Mouse (Mus musculus) midbrain, embryonic 15.5 days (tissue): ENCODE data around the gene Pkdrej. TPM values are rescaled to one million over a fixed set of nuclear protein-coding genes. Genes with fewer than 3 reads are reported as not detected.
A peak's percentile ranks its signal among the peaks of the same experiment; 100 is the strongest.

Source experiments
- ATAC-seq: fragments of 200-750 bp; cut with Nextera tagmentation; replicated peaks from 2 replicates; pipeline ENCODE4 v1.8.0; 2017; ENCODE audit warnings: moderate TSS enrichment
- H3K27ac ChIP-seq: fragments of 300-500 bp; sonication (generic); 2 replicates; pipeline ENCODE4 v1.5.1; 2015; ENCODE audit warnings: mild to moderate bottlenecking, inconsistent platforms
- H3K27me3 ChIP-seq: fragments of 300-500 bp; sonication (generic); replicated peaks from 2 replicates; pipeline ENCODE4 v1.6.1; 2015; ENCODE audit warnings: inconsistent platforms
- H3K36me3 ChIP-seq: fragments of 300-500 bp; sonication (generic); replicated peaks from 2 replicates; pipeline ENCODE4 v1.6.1; 2015; ENCODE audit warnings: inconsistent platforms
- H3K4me1 ChIP-seq: fragments of 300-500 bp; sonication (generic); 2 replicates; pipeline ENCODE4 v1.6.1; 2015; ENCODE audit warnings: inconsistent platforms
- H3K4me2 ChIP-seq: fragments of 300-500 bp; sonication (generic); 2 replicates; pipeline ENCODE4 v1.6.1; 2015; ENCODE audit warnings: inconsistent platforms, mild to moderate bottlenecking, moderate library complexity
- H3K4me3 ChIP-seq: fragments of 300-500 bp; sonication (generic); 2 replicates; pipeline ENCODE4 v1.5.1; 2015; ENCODE audit warnings: mild to moderate bottlenecking, inconsistent platforms
- H3K9ac ChIP-seq: fragments of 300-500 bp; sonication (generic); 2 replicates; pipeline ENCODE4 v1.6.1; 2015; ENCODE audit warnings: mild to moderate bottlenecking, inconsistent platforms
- H3K9me3 ChIP-seq: fragments of 300-500 bp; sonication (generic); 2 replicates; pipeline ENCODE4 v1.6.1; 2016; ENCODE audit warnings: inconsistent platforms
- WGBS: fragments of 180-500 bp; shearing (Covaris S2); methylation state at CpG from one replicate; pipeline ENCODE4 v1.1.7; 2015; ENCODE audit warnings: mixed read lengths; 5-methylcytosine and 5-hydroxymethylcytosine counted together
- polyA plus RNA-seq: library from polyadenylated mRNA; unstranded; fragments of >200 nt; fragmentation: Nextera tagmentation; extraction: Ambion mirVana; gene quantifications from 2 replicates; pipeline ENCODE4 v1.2.1, GENCODE M21; 2015

Pkdrej gene
- polyA plus RNA-seq, 1 experiment from 2014 or later, result 0.10 TPM

- Histone ChIP-seq H3K27ac (peak within 1 kb of the TSS; percentile 32; the same call in 1 of the 2 replicates), H3K4me1 (peaks cover 12% of the 10 kb centered on the region), H3K9ac (peak within 1 kb of the TSS; percentile 60), H3K9me3 (no peaks in the 10 kb centered on the region), H3K36me3 (no peaks in the 10 kb centered on the region), H3K4me2 (peak within 1 kb of the TSS; percentile 84), H3K27me3 (no peaks in the 10 kb centered on the region), H3K4me3 (peak within 1 kb of the TSS; percentile 60)
- peak; percentile 94 for ATAC-seq
- under 1% methylated on average over 27 of the region's 27 CpGs for WGBS
Observed at GRCm38 (mm10) chr15:85831954-85832590, 10.5 kb upstream of the Pkdrej start, which contains the start of gene Ttc38. TSS of gene Ttc38 (plus strand) at chr15:85832306.

- Histone ChIP-seq H3K4me3 (no peak overlapping the region), H3K4me2 (no peak overlapping the region), H3K9ac (no peak overlapping the region), H3K27ac (no peak overlapping the region), H3K27me3 (no peaks in the 10 kb centered on the region), H3K36me3 (no peaks in the 10 kb centered on the region), H3K4me1 (peaks cover 12% of the 10 kb centered on the region), H3K9me3 (no peaks in the 10 kb centered on the region)
- no peak for ATAC-seq
- WGBS, result 63% methylated on average over 5 of the region's 5 CpGs
Observed at GRCm38 (mm10) chr15:85829470-85829869, 7.9 kb upstream of the Pkdrej start.

- Histone ChIP-seq H3K27me3 (no peaks in the 10 kb centered on the region), H3K27ac (no peak overlapping the region), H3K36me3 (no peaks in the 10 kb centered on the region), H3K4me2 (no peak overlapping the region), H3K9ac (no peak overlapping the region), H3K4me1 (peaks cover 12% of the 10 kb centered on the region), H3K4me3 (no peak overlapping the region), H3K9me3 (no peaks in the 10 kb centered on the region)
- 87% methylated on average over 4 of the region's 4 CpGs for WGBS
- no peak for ATAC-seq
Observed at GRCm38 (mm10) chr15:85828071-85828470, 6.5 kb upstream of the Pkdrej start.

- Histone ChIP-seq H3K27me3 (no peaks in the 10 kb centered on the region; the same call in 1 of the 2 replicates), H3K4me3 (no peak overlapping the region), H3K36me3 (no peaks in the 10 kb centered on the region), H3K9ac (no peak overlapping the region), H3K9me3 (no peaks in the 10 kb centered on the region), H3K4me2 (no peak overlapping the region), H3K4me1 (peaks cover 5% of the 10 kb centered on the region), H3K27ac (no peak overlapping the region)
- WGBS, result 74% methylated on average over 5 of the region's 5 CpGs
- ATAC-seq, result no peak
Observed at GRCm38 (mm10) chr15:85826676-85827075, 5.1 kb upstream of the Pkdrej start.

GRCm38 (mm10) chr15:85822011-85822359, 451 bp upstream of the Pkdrej start:
- no peaks in the 10 kb centered on the region for H3K9me3 ChIP-seq
- H3K27ac ChIP-seq, result no peak overlapping the region
- H3K27me3 ChIP-seq, result peaks cover 13% of the 10 kb centered on the region
- H3K4me1 ChIP-seq, result no peaks in the 10 kb centered on the region; the same call in 1 of the 2 replicates
- H3K36me3 ChIP-seq, result no peaks in the 10 kb centered on the region
- 8% methylated on average over 4 of the region's 4 CpGs for WGBS
- peak overlapping the region; percentile 43; the same call in 1 of the 2 replicates for H3K9ac ChIP-seq
- ATAC-seq, result peak; percentile 66; the same call in 1 of the 2 replicates
- peak overlapping the region; percentile 41 for H3K4me3 ChIP-seq
- H3K4me2 ChIP-seq, result peak overlapping the region; percentile 75

GRCm38 (mm10) chr15:85813428-85813827, 8.1 kb downstream of the Pkdrej start:
- Histone ChIP-seq H3K9me3 (no peaks in the 10 kb centered on the region), H3K27me3 (no peaks in the 10 kb centered on the region), H3K27ac (no peak overlapping the region), H3K4me1 (peaks cover 15% of the 10 kb centered on the region), H3K9ac (no peak overlapping the region), H3K36me3 (no peaks in the 10 kb centered on the region), H3K4me2 (no peak overlapping the region), H3K4me3 (no peak overlapping the region)
- ATAC-seq, result no peak
- 74% methylated on average over 10 of the region's 10 CpGs for WGBS

- Histone ChIP-seq H3K27ac (peak within 1 kb of the TSS; percentile 91), H3K27me3 (no peaks in the 10 kb centered on the region), H3K9me3 (no peaks in the 10 kb centered on the region), H3K4me1 (peaks cover 15% of the 10 kb centered on the region), H3K4me2 (peak within 1 kb of the TSS; percentile 84), H3K36me3 (no peaks in the 10 kb centered on the region), H3K9ac (peak within 1 kb of the TSS; percentile 74), H3K4me3 (peak within 1 kb of the TSS; percentile 92)
- WGBS, result 2% methylated on average over 36 of the region's 36 CpGs
- peak; percentile 96 for ATAC-seq
Observed at GRCm38 (mm10) chr15:85811535-85812277, 9.8 kb downstream of the Pkdrej start, which contains the start of gene Cdpf1. TSS of gene Cdpf1 (minus strand) at chr15:85811697.

- Histone ChIP-seq H3K4me1 (peaks cover 15% of the 10 kb centered on the region), H3K27ac (peak overlapping the region; percentile 91), H3K27me3 (no peaks in the 10 kb centered on the region), H3K9ac (peak overlapping the region; percentile 74), H3K4me2 (peak overlapping the region; percentile 84), H3K9me3 (no peaks in the 10 kb centered on the region), H3K36me3 (no peaks in the 10 kb centered on the region), H3K4me3 (peak overlapping the region; percentile 92)
- 5% methylated on average over 35 of the region's 36 CpGs for WGBS
- ATAC-seq, result peak; percentile 89
Observed at GRCm38 (mm10) chr15:85810806-85811521, 10.6 kb downstream of the Pkdrej start.

GRCm38 (mm10) chr15:85810462-85810805, 11.1 kb downstream of the Pkdrej start:
- WGBS, result 85% methylated on average over 5 of the region's 5 CpGs
- peaks cover 15% of the 10 kb centered on the region for H3K4me1 ChIP-seq
- peak overlapping the region; percentile 84 for H3K4me2 ChIP-seq
- no peak for ATAC-seq
- H3K9me3 ChIP-seq, result no peaks in the 10 kb centered on the region
- no peaks in the 10 kb centered on the region for H3K27me3 ChIP-seq
- peak overlapping the region; percentile 74; the same call in 1 of the 2 replicates for H3K9ac ChIP-seq
- peak overlapping the region; percentile 91; the same call in 1 of the 2 replicates for H3K27ac ChIP-seq
- peak overlapping the region; percentile 92 for H3K4me3 ChIP-seq
- no peaks in the 10 kb centered on the region for H3K36me3 ChIP-seq

- H3K27me3 ChIP-seq, result no peaks in the 10 kb centered on the region
- H3K9me3 ChIP-seq, result no peaks in the 10 kb centered on the region
- no peak overlapping the region for H3K4me3 ChIP-seq
- H3K9ac ChIP-seq, result no peak overlapping the region
- no peaks in the 10 kb centered on the region for H3K36me3 ChIP-seq
- H3K27ac ChIP-seq, result no peak overlapping the region
- H3K4me2 ChIP-seq, result no peak overlapping the region
- H3K4me1 ChIP-seq, result peaks cover 15% of the 10 kb centered on the region
- no peak for ATAC-seq
- 85% methylated on average over 12 of the region's 12 CpGs for WGBS
Observed at GRCm38 (mm10) chr15:85809091-85809490, 12.4 kb downstream of the Pkdrej start.

- Histone ChIP-seq H3K27ac (no peak overlapping the region), H3K36me3 (no peaks in the 10 kb centered on the region), H3K27me3 (no peaks in the 10 kb centered on the region), H3K9ac (no peak overlapping the region), H3K4me3 (no peak overlapping the region), H3K9me3 (no peaks in the 10 kb centered on the region), H3K4me2 (no peak overlapping the region), H3K4me1 (peaks cover 15% of the 10 kb centered on the region)
- WGBS, result 46% methylated on average over 8 of the region's 8 CpGs
- no peak for ATAC-seq
Observed at GRCm38 (mm10) chr15:85808434-85808833, 13.1 kb downstream of the Pkdrej start.

- no peak for ATAC-seq
- WGBS, result 73% methylated on average over 6 of the region's 6 CpGs
- Histone ChIP-seq H3K9ac (no peak overlapping the region), H3K4me2 (no peak overlapping the region), H3K9me3 (no peaks in the 10 kb centered on the region), H3K27me3 (no peaks in the 10 kb centered on the region), H3K4me3 (no peak overlapping the region), H3K4me1 (peaks cover 15% of the 10 kb centered on the region), H3K27ac (no peak overlapping the region), H3K36me3 (no peaks in the 10 kb centered on the region)
Observed at GRCm38 (mm10) chr15:85808031-85808430, 13.5 kb downstream of the Pkdrej start.
